Mouse (Mus musculus) kidney, adult 2 months (tissue): ENCODE data around the gene Peak1. TPM values are rescaled to one million over a fixed set of nuclear protein-coding genes. Genes with fewer than 3 reads are reported as not detected.

ENCODE experiments used
- DNase-seq: peaks from one replicate; pipeline ENCODE4 v3.0.0; 2021
- H3K27ac ChIP-seq: fragments of 200-500 bp; 2 replicates; pipeline ENCODE4 v1.5.1; 2012; ENCODE audit warnings: low read depth, low read length, control low read depth, inconsistent platforms; ENCODE audit not compliant: insufficient read depth
- H3K27me3 ChIP-seq: fragments of 200-500 bp; replicated peaks from 2 replicates; pipeline ENCODE4 v1.6.1; 2012; ENCODE audit warnings: mild to moderate bottlenecking, moderate library complexity, low read length, inconsistent platforms; ENCODE audit not compliant: control insufficient read depth, insufficient read depth
- H3K36me3 ChIP-seq: fragments of 200-500 bp; 2 replicates; pipeline ENCODE4 v1.6.1; 2012; ENCODE audit warnings: mild to moderate bottlenecking, moderate library complexity, low read length, inconsistent platforms; ENCODE audit not compliant: control insufficient read depth, insufficient read depth
- H3K4me1 ChIP-seq: fragments of 200-500 bp; 2 replicates; pipeline ENCODE4 v1.6.1; 2011; ENCODE audit warnings: low read length; ENCODE audit not compliant: control insufficient read depth, insufficient read depth
- H3K4me3 ChIP-seq: fragments of 200-500 bp; 2 replicates; pipeline ENCODE4 v1.5.1; 2011; ENCODE audit warnings: mild to moderate bottlenecking, low read depth, low read length, control low read depth; ENCODE audit not compliant: insufficient read depth
- CTCF ChIP-seq: fragments of 200-500 bp; conservative IDR thresholded peaks from 2 replicates; pipeline ENCODE4 v1.5.1; 2011; ENCODE audit warnings: low read depth, mild to moderate bottlenecking, control low read depth, low read length, moderate library complexity, mixed read lengths; ENCODE audit not compliant: insufficient read depth, insufficient read length
- POLR2A ChIP-seq: fragments of 200-500 bp; IDR thresholded peaks from one replicate; pipeline ENCODE4 v1.6.1; 2011; ENCODE audit warnings: low read depth, low read length, control low read depth
- WGBS: fragments of 180-500 bp; shearing (Covaris S2); methylation state at CpG from one replicate; pipeline ENCODE4 v1.1.7; 2018; 5-methylcytosine and 5-hydroxymethylcytosine counted together
- polyA plus RNA-seq: library from polyadenylated mRNA; depleted of rRNA; stranded (reverse); fragments of >200 nt; gene quantifications from 2 replicates; pipeline ENCODE4 v1.2.3, GENCODE M21; 2012

The Peak1 gene
- polyA plus RNA-seq, 1 experiment = 8.5 TPM

DNA sequence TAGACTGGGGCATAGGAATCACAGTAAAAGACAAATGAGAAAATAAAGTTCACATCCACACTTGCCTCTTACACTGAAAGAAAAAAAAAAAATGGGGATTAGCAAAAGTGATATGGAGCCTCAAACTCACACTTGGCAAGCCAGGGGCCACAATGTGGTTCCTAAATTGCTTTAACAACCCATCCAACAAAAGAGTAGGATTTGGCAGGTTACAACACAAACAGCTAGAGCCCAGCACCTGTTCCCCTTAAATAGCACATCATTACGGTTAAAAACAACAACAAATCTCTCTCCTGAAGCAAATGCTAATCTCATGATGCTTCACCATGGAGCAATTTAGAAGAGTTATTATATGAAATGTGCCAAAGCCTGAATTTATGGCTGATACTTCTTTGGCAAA, 2.5 kb downstream of the Peak1 start:
- H3K4me1 ChIP-seq = 0 out of 2 replicates have a peak, but pooled peaks cover 6% of the 10 kb centered on the region
- H3K4me3 ChIP-seq = no peak overlapping the region
- 68% methylated on average over 1 of the region's 1 CpGs for WGBS
- no peaks in the 10 kb centered on the region for H3K36me3 ChIP-seq
- DNase-seq = no peak
- no peak overlapping the region for H3K27ac ChIP-seq
- TF ChIP-seq POLR2A (no peak), CTCF (no peak)
- no peaks in the 10 kb centered on the region for H3K27me3 ChIP-seq

DNA sequence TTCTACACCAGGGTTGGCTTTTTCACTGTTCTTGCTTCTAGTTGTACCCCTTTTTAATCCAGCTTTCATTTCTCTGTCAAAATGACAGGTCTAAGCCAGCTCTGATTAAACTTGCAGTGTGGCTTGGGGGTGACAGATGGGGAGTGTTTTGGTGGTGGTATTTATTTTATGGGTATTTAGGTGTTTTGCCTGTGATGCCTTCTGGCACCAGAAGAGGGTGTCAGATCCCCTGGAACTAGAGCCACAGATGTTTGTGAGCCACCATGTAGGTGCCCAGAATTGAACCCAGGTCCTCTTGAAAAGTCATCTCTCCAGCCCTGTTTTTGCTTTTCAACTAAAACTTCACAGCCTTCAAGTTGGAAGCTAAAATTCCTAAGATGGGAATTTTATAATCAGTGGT, 3.5 kb downstream of the Peak1 start:
- DNase-seq = no peak
- H3K4me1 ChIP-seq = 0 out of 2 replicates have a peak, but pooled peaks cover 4% of the 10 kb centered on the region
- H3K27me3 ChIP-seq = no peaks in the 10 kb centered on the region
- no peak overlapping the region for H3K4me3 ChIP-seq
- no peak overlapping the region for H3K27ac ChIP-seq
- TF ChIP-seq CTCF (0 out of 2 replicates have a peak, but pooled peaks have one; percentile 24), POLR2A (no peak)
- no peaks in the 10 kb centered on the region for H3K36me3 ChIP-seq

DNA sequence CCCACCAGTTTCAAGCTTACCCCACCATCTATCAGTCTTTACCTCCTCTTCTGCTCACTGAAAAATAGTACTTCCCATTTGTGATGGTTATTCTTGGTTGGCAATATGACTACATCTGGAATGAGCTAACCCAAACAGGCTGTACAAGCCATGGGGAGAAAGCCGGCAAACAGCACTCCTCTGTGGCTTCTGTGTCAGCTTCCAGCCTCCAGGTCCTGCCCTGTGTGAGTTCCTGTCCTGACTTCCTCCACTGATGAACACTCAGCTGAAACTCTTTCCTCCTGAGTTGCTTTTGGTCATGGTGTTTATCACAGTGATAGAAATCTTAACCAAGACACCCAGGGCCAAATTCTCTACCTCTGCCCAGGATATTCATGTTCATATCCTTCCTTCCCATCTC, 5.2 kb downstream of the Peak1 start:
- peak; percentile 17 for DNase-seq
- 0 out of 2 replicates have a peak, but pooled peaks cover 4% of the 10 kb centered on the region for H3K4me1 ChIP-seq
- TF ChIP-seq POLR2A (no peak), CTCF (no peak)
- H3K4me3 ChIP-seq = no peak overlapping the region
- H3K27ac ChIP-seq = 0 out of 2 replicates have a peak overlapping the region, but pooled peaks have one; percentile 28
- 44% methylated on average over 1 of the region's 1 CpGs for WGBS
- no peaks in the 10 kb centered on the region for H3K27me3 ChIP-seq
- no peaks in the 10 kb centered on the region for H3K36me3 ChIP-seq

DNA sequence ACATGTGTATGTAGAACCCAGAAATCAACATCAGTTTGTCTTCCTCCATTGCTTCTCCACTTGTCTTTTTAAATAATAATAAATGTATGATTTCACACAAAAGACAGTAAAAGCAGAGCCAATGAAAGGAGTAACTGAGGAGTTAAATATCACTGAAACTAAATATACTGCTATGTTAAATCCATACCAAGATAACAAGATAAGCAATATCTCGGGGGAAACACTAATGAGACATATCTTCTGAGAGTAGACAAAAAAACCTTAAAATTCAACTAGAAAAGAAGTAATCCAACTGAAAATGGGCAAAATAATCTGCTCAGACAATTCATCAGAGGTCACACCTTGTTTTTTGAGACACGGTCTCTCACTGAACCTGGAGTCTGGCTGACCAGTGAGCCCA, 7.9 kb downstream of the Peak1 start:
- H3K27me3 ChIP-seq = no peaks in the 10 kb centered on the region
- H3K4me3 ChIP-seq = no peak overlapping the region
- H3K36me3 ChIP-seq = no peaks in the 10 kb centered on the region
- no peak for DNase-seq
- 89% methylated on average over 2 of the region's 2 CpGs for WGBS
- no peak overlapping the region for H3K27ac ChIP-seq
- TF ChIP-seq POLR2A = no peak
- no peak for TF ChIP-seq CTCF
- no peaks in the 10 kb centered on the region for H3K4me1 ChIP-seq

DNA sequence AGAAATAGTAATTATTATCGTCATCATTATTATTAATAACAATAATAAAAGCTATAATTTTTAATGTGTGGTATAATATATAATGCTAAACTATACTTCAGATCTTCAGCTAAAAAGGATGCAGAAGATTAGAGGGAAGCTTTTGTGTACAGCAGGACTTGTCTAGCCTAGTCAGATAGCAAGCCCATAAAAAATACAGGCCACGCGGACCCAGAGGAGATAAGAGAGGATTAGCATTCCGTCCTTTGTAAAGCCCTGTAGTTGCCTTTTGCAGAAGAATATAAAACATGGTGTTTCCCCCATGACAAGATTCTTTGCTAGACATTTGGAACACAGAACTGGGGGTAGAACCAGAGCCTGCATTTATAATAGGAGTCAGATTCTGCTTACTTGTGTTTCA, 13.2 kb downstream of the Peak1 start:
- Histone ChIP-seq H3K36me3 (no peaks in the 10 kb centered on the region), H3K4me3 (no peak overlapping the region), H3K4me1 (peaks cover 7% of the 10 kb centered on the region), H3K27me3 (no peaks in the 10 kb centered on the region), H3K27ac (no peak overlapping the region)
- WGBS = 72% methylated on average over 4 of the region's 4 CpGs
- no peak for DNase-seq
- TF ChIP-seq POLR2A = no peak
- no peak for TF ChIP-seq CTCF

DNA sequence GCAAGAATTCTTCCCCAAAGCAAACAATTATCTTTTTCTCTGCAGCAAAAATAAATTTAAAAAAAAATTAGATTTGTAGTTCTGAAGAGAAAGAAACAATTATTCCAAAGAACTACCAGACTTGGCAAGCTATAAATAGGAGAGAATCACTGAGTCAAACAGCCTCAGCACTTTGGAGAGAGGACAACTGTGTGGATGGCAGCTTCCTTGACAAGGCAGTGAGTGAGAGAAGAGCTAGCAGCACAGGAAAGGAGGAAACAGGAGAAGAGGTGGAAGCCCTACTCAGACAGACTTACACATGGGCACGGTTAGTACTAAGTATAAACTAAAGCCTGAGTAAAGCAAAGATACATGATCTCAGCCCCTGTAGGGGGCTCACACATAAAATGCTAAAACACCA, 21.6 kb downstream of the Peak1 start:
- no peaks in the 10 kb centered on the region for H3K27me3 ChIP-seq
- no peak overlapping the region for H3K27ac ChIP-seq
- H3K4me3 ChIP-seq = no peak overlapping the region
- no peaks in the 10 kb centered on the region for H3K36me3 ChIP-seq
- peaks cover 17% of the 10 kb centered on the region for H3K4me1 ChIP-seq
- no peak for DNase-seq
- TF ChIP-seq POLR2A = no peak
- no peak for TF ChIP-seq CTCF
- WGBS = 33% methylated on average over 1 of the region's 1 CpGs

DNA sequence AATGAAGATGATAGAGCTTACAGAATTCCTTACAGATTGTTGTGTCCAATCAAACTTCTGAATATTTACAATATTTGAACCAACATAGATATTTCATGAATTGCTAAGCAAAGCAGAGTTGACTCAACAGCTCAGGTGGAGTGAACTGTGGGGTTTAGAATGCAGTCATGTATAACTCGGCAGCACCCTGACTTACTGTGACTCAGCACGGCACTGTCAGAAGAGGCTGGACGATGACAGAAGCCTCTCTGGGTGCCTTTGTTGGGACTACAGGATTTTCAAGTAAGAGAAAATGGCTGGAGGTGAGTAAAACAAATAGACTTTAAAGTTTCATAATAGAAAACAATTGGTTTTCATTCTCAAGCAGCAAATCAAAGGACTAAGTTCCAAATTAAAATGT, 25.0 kb downstream of the Peak1 start:
- H3K4me3 ChIP-seq = no peak overlapping the region
- WGBS = 73% methylated on average over 3 of the region's 3 CpGs
- peaks cover 14% of the 10 kb centered on the region for H3K4me1 ChIP-seq
- no peak overlapping the region for H3K27ac ChIP-seq
- H3K27me3 ChIP-seq = no peaks in the 10 kb centered on the region
- DNase-seq = no peak
- TF ChIP-seq CTCF = no peak
- TF ChIP-seq POLR2A = no peak
- no peaks in the 10 kb centered on the region for H3K36me3 ChIP-seq

DNA sequence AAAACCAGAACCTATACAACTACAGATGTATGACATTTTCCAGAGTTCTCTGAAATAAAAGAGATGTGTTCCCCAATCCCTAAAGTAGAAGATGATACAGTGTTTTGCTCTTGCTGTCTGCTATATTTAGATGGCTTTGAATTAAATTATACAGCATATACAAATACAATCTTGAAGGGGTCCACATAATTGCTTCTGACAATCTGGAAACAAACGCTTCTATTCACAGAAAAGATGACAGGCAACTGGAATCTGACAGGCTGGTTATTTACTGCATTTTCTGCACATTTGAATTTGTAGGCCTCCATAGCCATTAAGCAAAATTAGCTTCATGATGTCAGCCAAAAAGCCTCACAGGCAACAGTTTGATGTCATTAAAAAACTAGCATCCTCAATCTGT, 35.1 kb downstream of the Peak1 start:
- WGBS = 78% methylated on average over 1 of the region's 1 CpGs
- Histone ChIP-seq H3K27me3 (no peaks in the 10 kb centered on the region), H3K4me3 (no peak overlapping the region), H3K27ac (no peak overlapping the region), H3K36me3 (no peaks in the 10 kb centered on the region; the same call in 1 of the 2 replicates), H3K4me1 (no peaks in the 10 kb centered on the region)
- DNase-seq = no peak
- TF ChIP-seq POLR2A = no peak
- no peak for TF ChIP-seq CTCF
